Mouse (Mus musculus) kidney, adult 2 months (tissue): ENCODE measurements around the gene Lad1. TPM values are rescaled to one million over a fixed set of nuclear protein-coding genes. Genes with fewer than 3 reads are reported as not detected.

Experiments
- DNase-seq: peaks from one replicate; pipeline ENCODE4 v3.0.0; 2021
- H3K27ac ChIP-seq: fragments of 200-500 bp; 2 replicates; pipeline ENCODE4 v1.5.1; 2012; ENCODE audit warnings: low read depth, low read length, control low read depth, inconsistent platforms; ENCODE audit not compliant: insufficient read depth
- H3K27me3 ChIP-seq: fragments of 200-500 bp; replicated peaks from 2 replicates; pipeline ENCODE4 v1.6.1; 2012; ENCODE audit warnings: mild to moderate bottlenecking, moderate library complexity, low read length, inconsistent platforms; ENCODE audit not compliant: control insufficient read depth, insufficient read depth
- H3K36me3 ChIP-seq: fragments of 200-500 bp; 2 replicates; pipeline ENCODE4 v1.6.1; 2012; ENCODE audit warnings: mild to moderate bottlenecking, moderate library complexity, low read length, inconsistent platforms; ENCODE audit not compliant: control insufficient read depth, insufficient read depth
- H3K4me1 ChIP-seq: fragments of 200-500 bp; 2 replicates; pipeline ENCODE4 v1.6.1; 2011; ENCODE audit warnings: low read length; ENCODE audit not compliant: control insufficient read depth, insufficient read depth
- H3K4me3 ChIP-seq: fragments of 200-500 bp; 2 replicates; pipeline ENCODE4 v1.5.1; 2011; ENCODE audit warnings: mild to moderate bottlenecking, low read depth, low read length, control low read depth; ENCODE audit not compliant: insufficient read depth
- CTCF ChIP-seq: fragments of 200-500 bp; conservative IDR thresholded peaks from 2 replicates; pipeline ENCODE4 v1.5.1; 2011; ENCODE audit warnings: low read depth, mild to moderate bottlenecking, control low read depth, low read length, moderate library complexity, mixed read lengths; ENCODE audit not compliant: insufficient read depth, insufficient read length
- POLR2A ChIP-seq: fragments of 200-500 bp; IDR thresholded peaks from one replicate; pipeline ENCODE4 v1.6.1; 2011; ENCODE audit warnings: low read depth, low read length, control low read depth
- WGBS: fragments of 180-500 bp; shearing (Covaris S2); methylation state at CpG from one replicate; pipeline ENCODE4 v1.1.7; 2018; 5-methylcytosine and 5-hydroxymethylcytosine counted together
- polyA plus RNA-seq: library from polyadenylated mRNA; depleted of rRNA; stranded (reverse); fragments of >200 nt; gene quantifications from 2 replicates; pipeline ENCODE4 v1.2.3, GENCODE M21; 2012

Lad1 gene
- polyA plus RNA-seq, 1 experiment: 114 TPM

GRCm38 (mm10) chr1:135810180-135810579 is 8.2 kb upstream of the Lad1 start:
- TF ChIP-seq POLR2A (no peak), CTCF (no peak)
- H3K27me3 ChIP-seq: no peaks in the 10 kb centered on the region
- H3K4me1 ChIP-seq: peaks cover 22% of the 10 kb centered on the region
- H3K4me3 ChIP-seq: no peak overlapping the region
- WGBS: 55% methylated on average over 2 of the region's 2 CpGs
- no peaks in the 10 kb centered on the region for H3K36me3 ChIP-seq
- peak; percentile 80 for DNase-seq
- H3K27ac ChIP-seq: no peak overlapping the region

DNA sequence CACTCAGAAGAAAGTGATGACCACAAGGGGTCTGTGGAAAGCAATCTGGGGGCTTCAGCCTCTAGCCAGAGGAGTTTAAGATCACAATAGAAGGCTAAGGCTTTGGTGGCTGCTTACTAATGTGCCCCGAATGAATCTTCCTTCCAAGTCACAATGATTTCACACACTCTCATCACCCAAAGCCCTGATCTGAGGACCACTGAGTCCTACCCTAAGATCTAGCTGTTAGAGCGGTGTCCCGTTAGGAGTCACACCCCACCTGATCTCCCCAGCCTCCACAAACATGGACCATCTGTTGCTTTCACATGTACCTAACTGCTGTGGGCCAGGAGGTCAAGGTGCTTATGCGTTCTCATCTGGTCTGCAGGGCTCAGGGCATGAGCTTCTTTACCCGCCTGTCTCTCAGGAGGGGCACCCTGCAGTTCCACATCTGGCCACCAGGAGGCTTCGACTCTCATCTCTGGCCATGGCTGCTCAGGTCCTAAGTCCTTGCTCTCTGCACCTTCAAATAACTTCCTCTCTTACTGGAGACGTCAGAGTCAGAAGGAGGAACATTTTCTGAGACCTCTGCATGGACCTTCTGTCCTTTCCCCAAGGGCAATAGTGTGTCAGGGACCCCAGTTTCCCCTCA is 7.3 kb upstream of the Lad1 start:
- Histone ChIP-seq H3K36me3 (no peaks in the 10 kb centered on the region), H3K4me1 (peaks cover 22% of the 10 kb centered on the region), H3K27me3 (no peaks in the 10 kb centered on the region), H3K27ac (no peak overlapping the region), H3K4me3 (no peak overlapping the region)
- DNase-seq: peak; percentile 93
- 36% methylated on average over 7 of the region's 7 CpGs for WGBS
- TF ChIP-seq CTCF (peak; percentile 96), POLR2A (no peak)

DNA sequence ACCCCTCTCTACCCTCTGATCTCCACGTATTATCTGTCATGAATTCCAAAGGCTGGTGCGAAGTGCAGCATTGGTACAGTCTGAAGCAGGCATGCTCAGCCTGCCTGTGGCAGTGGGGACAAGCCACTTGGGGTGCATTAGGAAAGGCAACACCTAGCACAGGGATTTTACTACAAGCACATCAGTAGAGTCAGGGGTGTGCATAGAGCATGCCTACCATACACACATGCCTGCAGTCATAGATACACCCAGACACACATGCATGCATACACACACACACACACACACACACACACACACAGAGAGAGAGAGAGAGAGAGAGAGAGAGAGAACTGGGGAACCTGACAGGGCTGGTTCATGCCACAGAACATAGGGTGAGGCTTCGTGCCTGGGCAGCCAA is 6.2 kb upstream of the Lad1 start:
- 69% methylated on average over 3 of the region's 3 CpGs for WGBS
- Histone ChIP-seq H3K4me1 (peaks cover 22% of the 10 kb centered on the region), H3K4me3 (no peak overlapping the region), H3K27me3 (no peaks in the 10 kb centered on the region), H3K36me3 (no peaks in the 10 kb centered on the region), H3K27ac (no peak overlapping the region)
- peak; percentile 12 for DNase-seq
- TF ChIP-seq POLR2A (no peak), CTCF (no peak)

DNA sequence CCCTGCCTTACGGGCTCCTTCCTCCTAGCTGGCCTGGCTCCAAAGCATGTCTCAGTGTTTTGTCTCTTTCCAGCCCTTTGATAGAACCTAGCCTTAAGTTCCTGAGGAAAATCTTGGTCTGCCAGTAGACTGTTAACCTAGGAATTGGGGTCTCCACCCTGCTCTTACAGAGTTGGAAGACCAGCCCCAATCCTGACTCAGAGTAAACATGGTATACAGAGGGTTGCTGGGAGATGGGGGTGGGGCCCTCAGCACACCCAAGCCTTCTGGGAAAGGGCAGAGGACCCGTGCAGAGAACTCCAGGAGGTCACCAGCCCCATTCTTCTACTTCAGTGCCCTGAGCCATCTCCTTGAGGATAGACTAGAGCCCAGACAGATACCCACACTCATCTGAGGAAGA is 5.8 kb upstream of the Lad1 start:
- Histone ChIP-seq H3K4me1 (peaks cover 22% of the 10 kb centered on the region), H3K27me3 (no peaks in the 10 kb centered on the region), H3K36me3 (no peaks in the 10 kb centered on the region), H3K27ac (0 out of 2 replicates have a peak overlapping the region, but pooled peaks have one; percentile 4), H3K4me3 (no peak overlapping the region)
- 31% methylated on average over 2 of the region's 2 CpGs for WGBS
- peak; percentile 48 for DNase-seq
- TF ChIP-seq POLR2A: no peak

- no peak for TF ChIP-seq POLR2A
- TF ChIP-seq CTCF: no peak
- WGBS: 51% methylated on average over 4 of the region's 4 CpGs
- no peaks in the 10 kb centered on the region for H3K27me3 ChIP-seq
- H3K36me3 ChIP-seq: no peaks in the 10 kb centered on the region
- H3K4me3 ChIP-seq: no peak overlapping the region
- peak; percentile 41 for DNase-seq
- H3K27ac ChIP-seq: 0 out of 2 replicates have a peak overlapping the region, but pooled peaks have one; percentile 4
- H3K4me1 ChIP-seq: peaks cover 22% of the 10 kb centered on the region
Observed at GRCm38 (mm10) chr1:135813071-135813470, 5.3 kb upstream of the Lad1 start.

- TF ChIP-seq CTCF (no peak), POLR2A (no peak)
- Histone ChIP-seq H3K36me3 (no peaks in the 10 kb centered on the region), H3K27me3 (no peaks in the 10 kb centered on the region), H3K4me3 (no peak overlapping the region), H3K27ac (peak overlapping the region; percentile 75), H3K4me1 (peaks cover 22% of the 10 kb centered on the region)
- DNase-seq: peak; percentile 92
- 43% methylated on average over 5 of the region's 5 CpGs for WGBS
Observed at GRCm38 (mm10) chr1:135813687-135814395, 4.6 kb upstream of the Lad1 start.

GRCm38 (mm10) chr1:135814531-135814930 is 3.9 kb upstream of the Lad1 start:
- no peak overlapping the region for H3K4me3 ChIP-seq
- TF ChIP-seq CTCF: no peak
- TF ChIP-seq POLR2A: no peak
- no peaks in the 10 kb centered on the region for H3K27me3 ChIP-seq
- DNase-seq: peak; percentile 52
- H3K4me1 ChIP-seq: peaks cover 22% of the 10 kb centered on the region
- H3K36me3 ChIP-seq: no peaks in the 10 kb centered on the region
- H3K27ac ChIP-seq: peak overlapping the region; percentile 75
- 48% methylated on average over 5 of the region's 5 CpGs for WGBS
